Mouse (Mus musculus): ENCODE measurements around the gene Cfap43. TPM values are rescaled to one million over a fixed set of nuclear protein-coding genes. Genes with fewer than 3 reads are reported as not detected.

The Cfap43 gene
- total RNA-seq, 2 experiments from 2014 or later = 0.24 TPM; not detected in 1

DNA sequence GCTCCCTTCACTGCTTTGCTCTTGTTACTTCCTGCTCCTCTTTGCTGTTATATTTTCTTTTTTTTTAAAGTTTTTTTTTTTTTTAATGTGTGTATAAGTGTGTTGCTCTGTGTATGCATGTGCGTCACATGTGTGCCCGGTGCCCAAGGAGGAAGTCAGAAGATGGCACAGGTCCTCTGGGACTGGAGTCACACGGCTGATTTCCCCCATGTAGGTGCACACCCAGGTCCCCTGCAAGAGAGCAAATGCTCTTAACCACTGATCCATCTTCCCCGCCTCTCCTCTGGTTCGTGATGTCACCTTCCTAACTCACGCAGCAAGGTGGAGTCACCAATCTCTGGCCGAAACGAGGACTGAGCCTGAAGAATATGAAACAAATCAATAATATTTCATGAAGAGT, 31.1 kb downstream of the Cfap43 start:
- no peak for DNase-seq
- intact Hi-C loops (cut with DNase I) = no loop called here

DNA sequence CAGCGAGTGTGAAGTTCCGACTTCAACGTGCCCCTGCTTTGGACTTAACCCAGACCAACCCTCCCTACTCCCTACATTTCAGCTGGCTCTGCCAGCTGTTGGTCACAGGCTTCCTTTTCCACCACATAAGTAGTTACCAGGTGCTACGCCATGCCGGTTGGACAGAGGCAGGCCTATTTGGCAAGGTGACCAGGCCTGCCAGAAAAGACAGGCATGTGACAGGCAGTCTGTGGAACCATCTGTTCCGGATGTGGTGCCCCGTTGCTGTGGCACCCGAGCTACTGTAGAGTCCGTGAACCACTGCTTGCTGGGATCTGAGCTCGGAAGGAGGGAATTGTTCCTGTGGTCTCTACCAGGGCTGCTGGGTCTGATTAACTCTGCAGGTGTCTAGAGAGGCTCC, 31.7 kb downstream of the Cfap43 start:
- intact Hi-C loops (cut with DNase I) = loop anchor here (2.0 kb wide), 1 partner anchor 31 kb away; the partner anchor contains the start of genes Cfap43 and Itprip
- peak; percentile 48 to 62 for DNase-seq

DNA sequence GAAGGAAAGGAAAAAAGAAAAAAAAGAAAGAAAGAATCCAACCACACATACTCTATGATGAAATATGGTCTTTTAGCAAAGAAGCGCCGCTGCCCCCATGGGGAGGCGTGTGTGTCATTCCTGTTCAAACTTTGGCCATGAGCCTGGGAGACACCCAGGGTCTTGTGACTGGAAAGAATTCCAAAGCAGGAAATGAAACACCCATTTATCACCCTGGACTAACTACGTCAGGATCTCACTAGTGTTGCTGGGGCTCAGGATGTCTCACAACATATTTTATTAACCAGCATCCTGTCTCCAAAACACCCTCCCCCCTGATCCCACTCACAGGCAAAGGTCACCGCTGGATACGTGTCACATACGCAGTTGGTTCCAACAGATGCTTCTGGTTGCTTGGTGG, 32.5 kb downstream of the Cfap43 start:
- peak; percentile 67 to 68 for DNase-seq
- intact Hi-C loops (cut with DNase I) = loop anchor here (2.0 kb wide), 1 partner anchor 32 kb away; the partner anchor contains the start of genes Cfap43 and Itprip

DNA sequence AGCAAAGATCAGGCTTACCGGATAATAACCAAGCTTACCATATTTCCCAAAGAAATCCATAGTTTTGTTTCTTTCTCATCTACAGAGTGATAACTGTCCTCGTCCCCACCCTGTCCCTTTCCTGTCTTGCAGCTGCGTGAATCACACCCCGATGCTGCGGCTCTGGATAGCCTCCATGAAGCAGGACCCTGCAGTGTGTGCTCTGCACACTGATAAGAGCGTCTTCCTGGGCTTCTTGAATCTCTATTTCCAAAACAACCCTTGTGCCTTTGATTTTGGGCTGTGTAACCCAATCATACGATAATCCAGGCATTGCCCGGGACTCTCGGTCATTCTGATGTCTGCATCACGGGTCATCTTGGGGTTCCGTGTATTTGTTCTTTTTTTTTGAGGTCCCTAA, 33.2 kb downstream of the Cfap43 start:
- no peak for DNase-seq
- intact Hi-C loops (cut with DNase I) = loop anchor here (2.0 kb wide), 1 partner anchor 33 kb away; the partner anchor contains the start of genes Cfap43 and Itprip

DNA sequence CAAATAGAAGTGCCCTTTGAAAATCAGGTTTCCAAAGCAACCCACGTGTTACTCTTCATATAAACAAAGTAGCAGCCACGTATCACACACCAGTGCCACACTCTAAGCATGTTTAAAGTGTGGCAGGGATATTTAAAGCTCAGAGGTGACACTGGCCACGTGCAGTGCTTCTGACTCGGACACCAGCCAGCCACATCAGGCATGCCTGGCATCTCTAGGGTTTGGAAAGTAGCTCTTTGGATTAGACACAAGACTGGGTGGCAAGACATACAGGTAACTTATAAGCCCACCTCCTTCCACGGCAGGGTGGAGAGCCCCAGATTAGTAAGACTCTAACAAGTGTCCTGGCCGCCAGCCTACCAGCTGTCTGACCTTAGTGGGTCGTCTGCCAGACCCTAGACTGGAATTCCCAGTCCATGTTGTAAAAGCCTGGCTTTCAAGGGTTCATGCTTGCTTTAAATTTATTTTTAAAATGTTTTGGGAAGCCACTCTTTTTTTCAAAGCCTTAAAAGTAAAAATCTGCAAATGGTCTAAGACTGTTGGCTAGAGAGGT, 33.8 kb downstream of the Cfap43 start:
- intact Hi-C loops (cut with DNase I) = no loop called here
- peak; percentile 79 for DNase-seq

DNA sequence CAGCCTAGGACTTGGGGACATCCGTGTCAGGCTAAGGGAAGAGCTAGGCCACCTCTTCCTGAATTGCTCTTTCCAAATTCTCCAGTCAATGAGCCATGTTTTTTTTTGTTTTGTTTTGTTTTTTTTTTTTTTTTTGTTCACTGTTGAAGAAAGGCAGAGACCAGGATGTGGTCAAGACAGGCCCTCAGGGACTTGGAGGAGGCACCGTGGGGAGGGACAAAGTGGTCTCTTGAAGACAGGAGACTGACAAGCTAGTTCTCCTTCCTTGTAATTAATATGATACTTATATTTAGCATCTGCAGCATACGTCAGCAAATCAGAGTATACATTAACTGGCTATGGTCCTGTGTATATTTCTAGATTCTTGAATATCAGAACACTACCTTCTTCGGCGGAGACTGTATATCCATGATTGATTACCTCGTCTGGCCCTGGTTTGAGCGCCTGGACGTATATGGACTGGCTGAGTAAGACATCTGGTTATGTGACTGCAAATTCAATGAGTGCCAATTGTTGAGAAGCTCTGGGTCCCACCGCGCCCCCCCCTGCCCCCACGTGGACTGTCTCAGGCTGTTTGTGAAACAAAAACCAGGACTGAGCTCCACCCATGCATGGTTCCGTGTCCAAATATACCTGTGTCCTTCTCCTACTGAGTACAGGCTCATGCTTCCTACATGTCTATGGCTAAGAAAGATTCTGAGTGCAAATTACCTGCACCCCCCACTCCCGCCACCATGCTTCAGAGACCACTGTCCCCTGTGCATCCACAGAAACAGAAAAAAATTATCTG, 34.6 kb downstream of the Cfap43 start:
- no peak for DNase-seq
- intact Hi-C loops (cut with DNase I) = no loop called here

DNA sequence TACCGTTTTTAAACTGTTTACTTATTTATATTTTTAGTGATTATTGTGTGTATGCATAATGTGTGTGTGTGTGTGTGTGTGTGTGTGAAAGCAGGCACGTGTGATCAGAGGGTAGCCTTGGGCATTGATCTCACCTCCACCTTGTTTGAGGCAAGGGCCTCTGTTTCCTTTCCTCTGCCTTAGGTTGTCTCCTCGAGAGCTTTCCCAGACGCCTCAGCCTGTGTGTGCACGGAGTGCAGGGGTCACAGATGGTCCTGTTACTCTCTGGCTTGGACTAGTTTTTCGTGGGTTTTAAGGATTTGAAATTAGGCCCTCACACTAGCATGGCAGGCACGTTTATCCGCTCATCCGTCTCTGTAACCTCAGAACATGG, 36.2 kb downstream of the Cfap43 start:
- DNase-seq = no peak
- intact Hi-C loops (cut with DNase I) = loop anchor here (1.0 kb wide), 1 partner anchor 49 kb away; no protein-coding TSS in a partner anchor

DNA sequence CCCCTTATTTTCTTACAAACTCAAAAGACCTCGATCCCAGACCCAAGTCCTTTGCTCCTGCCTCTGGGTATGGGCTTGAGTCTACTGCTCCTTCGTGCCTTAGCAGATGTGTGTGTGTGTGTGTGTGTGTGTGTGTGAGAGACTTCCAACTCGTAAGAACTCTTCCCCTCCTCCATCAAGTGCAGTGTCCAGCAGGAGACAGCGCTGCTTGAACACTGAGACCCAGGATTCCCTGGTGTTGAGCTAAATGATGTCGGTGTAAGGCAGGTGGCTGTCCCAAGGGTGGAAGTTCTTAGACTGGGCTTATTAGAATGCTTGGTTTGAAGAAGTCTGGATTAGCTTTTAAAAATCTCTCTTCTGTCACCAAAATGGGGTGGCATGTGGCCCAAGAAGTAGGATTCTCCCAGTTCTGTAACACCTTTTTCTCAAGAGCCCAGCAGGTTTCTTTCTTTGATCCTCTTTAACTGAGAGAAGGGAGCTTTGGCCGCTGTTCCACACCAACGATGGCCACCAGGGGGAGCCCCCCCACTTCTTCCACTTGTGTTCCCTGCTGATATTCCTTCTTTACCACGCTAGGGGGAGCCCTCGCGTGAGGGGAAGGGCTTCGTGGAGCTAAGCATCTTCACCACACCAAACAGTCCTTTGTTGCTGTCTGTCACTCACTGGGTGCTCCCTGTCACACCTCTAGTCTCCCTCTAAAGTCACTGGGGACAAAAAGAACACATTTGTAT, 36.8 kb downstream of the Cfap43 start:
- intact Hi-C loops (cut with DNase I) = loop anchor here (1.0 kb wide), 1 partner anchor 50 kb away; no protein-coding TSS in a partner anchor
- DNase-seq = peak; percentile 80 to 91

DNA sequence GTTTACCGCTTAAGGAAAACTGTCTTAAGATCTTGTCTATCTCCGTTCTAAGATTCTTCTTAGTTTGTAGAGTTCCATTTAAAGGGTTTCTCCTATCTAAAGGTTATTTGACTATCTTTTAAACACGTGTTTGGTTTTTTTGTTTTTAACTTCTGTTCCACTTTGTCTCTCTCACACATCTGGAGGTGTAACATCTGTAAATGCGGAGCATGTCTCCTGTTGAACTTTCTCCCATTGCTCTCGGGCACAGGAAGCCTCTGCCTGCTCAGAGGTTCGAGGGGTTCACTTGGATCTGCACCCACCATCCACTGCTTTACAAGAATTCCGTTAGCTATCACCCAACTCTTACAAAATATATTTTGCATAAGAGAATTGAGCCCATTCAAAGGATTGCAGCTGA, 37.5 kb downstream of the Cfap43 start:
- intact Hi-C loops (cut with DNase I) = no loop called here
- no peak for DNase-seq

DNA sequence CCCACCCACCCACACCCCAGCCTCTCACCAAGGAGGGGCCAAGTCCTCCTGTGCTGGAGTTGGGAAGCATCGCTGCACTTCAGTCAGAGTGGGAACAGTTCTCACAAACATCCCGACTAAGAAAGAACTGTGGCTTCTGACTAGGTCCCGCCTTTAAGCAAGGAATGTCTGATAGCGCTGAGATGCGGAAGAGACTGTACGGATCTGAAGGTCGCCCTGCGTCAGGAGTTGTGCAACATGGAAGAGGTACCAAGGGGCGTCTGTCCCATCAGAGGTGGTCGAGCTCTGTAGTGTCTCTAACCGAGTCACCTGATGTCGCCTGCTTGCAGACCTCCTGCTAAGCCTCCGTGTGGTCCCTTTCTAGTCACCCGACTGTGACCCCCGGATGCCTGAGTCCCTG, 42.8 kb downstream of the Cfap43 start:
- DNase-seq = no peak
- intact Hi-C loops (cut with DNase I) = no loop called here

DNA sequence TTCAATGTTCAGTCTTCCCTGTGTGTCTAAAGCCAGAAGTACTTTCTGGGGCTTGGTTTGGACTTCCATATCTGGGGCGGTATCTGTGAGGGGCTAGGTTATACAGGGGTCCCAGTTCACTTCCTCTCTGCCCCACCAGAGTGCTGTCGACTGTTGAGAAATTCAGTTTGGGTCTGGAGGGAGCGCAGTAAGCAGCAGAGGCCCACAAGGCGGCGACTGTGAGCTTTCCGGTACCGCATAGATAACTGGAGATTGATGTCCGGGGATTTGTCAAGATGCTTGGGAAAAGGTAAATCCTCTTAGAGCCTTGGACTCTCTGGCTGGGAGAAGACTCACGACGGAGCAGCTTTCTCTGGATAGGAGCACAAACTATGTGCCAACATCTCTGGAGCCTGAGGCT, 47.6 kb downstream of the Cfap43 start:
- no peak for DNase-seq
- intact Hi-C loops (cut with DNase I) = no loop called here

DNA sequence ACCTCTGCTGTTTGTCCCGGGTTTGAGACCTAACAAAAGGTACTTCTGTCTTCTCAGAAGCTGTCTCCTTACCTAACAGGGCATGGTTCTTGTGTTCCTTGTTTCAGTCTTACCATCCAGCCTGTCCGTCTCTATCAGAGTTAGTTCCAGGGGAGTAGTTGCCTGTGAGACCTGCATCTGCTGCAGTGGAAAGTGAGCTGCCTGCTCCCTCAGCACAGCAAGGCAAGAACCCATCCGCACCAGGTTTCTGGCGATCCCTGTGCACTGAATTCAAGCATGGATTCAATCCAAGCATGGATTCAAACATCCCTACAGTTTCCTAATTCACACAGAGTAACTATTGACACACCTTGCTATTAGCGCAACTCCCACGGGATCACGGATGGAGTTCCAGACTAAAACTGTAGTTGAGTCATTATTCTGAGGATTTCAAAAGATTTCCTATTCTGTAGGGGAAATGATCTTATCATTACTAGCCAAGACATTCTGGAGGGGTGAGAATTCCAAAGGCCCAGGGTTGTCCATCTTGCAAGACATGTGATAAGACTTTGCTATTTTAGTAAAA, 48.9 kb downstream of the Cfap43 start:
- intact Hi-C loops (cut with DNase I) = no loop called here
- DNase-seq = no peak

DNA sequence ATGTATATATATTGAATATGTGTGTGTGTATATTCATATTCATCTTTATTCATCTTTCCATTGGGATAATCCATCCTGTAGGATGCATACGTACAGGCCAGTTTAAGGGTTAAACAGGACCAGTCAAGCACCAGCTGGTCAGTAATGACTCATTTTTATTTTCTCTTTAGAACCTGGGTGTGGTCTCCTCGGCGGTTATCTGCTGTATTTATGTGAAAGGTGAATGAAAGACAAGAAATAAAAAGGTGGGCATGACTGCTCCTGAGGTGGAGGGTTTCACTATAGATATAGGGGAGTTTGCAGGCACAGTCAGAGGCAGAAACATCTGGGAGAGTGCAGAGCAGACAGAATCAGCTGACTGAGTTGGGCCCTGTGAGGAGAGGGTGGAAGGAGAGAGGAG, 49.6 kb downstream of the Cfap43 start:
- no peak for DNase-seq
- intact Hi-C loops (cut with DNase I) = no loop called here

DNA sequence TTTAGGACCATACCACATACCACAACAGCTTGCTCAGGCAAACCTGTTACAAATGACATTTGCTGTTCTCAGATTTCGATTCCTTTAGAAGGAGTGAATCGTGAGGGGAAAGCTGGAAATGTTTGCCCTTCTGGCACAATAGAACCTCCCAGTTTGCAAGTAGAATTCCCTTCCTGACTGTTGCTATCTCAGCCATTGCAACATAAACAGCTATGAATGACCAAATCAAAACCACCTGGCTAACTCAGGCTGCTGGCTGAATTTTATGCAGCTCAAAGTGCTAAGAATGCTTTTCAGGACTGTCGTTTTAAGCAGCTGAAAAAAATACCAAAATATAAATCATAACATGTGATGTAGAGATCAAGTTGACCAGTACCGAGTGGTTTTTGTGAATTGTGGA, 50.1 kb downstream of the Cfap43 start:
- DNase-seq = no peak
- intact Hi-C loops (cut with DNase I) = no loop called here

DNA sequence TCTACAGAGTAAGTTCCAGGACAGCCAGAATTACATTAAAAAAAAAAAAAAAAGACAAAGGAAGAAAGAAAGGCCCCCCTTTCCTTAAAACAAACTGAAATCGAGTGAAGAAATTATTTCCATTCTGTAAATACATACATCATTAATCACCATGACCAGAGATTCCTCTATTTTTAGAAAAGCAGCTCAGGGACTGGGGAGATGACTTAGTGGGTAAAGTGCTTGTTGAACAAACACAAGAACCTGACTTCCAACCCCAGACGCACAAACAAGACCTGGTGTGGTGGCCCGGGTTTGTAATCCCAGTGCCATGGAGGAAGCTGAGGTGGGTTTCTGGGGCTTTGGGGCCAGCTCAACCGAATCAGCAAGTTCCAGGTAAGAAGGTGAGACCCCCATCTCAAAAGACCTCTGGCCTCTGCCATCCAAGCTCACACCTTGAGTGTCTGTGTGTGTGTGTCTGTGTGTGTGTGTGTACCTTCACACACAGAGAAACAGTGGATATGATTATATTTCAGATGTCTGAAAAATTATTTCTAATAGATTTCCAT, 51.4 kb downstream of the Cfap43 start:
- intact Hi-C loops (cut with DNase I) = no loop called here
- no peak for DNase-seq

DNA sequence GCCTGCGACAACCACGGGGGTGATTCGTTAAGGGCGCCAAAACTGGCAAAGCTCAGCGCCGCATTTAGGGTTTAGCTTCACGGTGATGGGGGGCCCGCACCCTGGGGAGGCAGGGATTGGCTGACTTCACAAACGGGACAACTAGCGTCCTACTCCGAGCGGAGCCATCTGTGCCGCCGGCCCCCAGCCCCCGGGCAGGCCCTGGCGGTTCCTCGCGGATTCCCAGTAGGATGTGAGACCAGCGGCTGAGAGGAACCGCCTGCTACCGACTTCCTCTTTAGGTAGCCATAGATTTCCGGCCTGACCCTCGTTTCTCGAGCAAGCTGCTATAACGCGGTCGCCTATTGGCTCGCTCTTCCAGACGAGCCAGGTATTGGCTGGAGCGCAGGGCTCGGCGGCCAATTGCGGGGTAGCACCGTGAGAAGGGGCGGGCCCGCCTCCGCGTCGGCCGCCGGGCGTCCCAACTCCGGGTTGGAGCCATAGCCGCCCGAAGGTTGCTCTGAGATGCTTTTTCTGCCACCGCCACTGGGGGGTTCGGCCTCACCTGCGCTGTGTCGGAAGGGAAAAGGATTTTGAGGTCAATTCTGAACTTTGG, 53.6 kb downstream of the Cfap43 start, which contains the start of gene Gsto2:
Gene Gsto2, plus strand, starts transcription at position 182 of the 595 bp plus-strand sequence.
- DNase-seq = peak; percentile 94 to 96
- intact Hi-C loops (cut with DNase I) = no loop called here

DNA sequence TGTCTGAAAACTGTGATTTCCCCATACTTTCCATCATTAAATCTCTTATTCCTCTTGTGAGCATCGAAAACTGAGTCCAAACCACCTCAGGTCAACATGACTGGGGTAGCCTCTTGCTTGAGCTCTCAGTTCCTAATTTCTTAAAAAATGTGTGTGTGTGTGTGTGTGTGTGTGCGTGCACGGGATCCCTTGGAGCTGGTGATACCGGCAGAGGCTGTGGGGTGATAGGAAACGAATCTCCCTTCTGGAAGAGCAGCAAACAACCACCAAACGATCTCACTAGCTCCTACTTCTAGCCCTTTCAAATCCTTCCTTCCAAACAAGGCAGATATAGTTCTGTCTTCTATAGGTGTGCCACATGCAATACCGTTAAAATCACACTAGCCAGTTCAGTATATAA, 54.4 kb downstream of the Cfap43 start:
- no peak for DNase-seq

DNA sequence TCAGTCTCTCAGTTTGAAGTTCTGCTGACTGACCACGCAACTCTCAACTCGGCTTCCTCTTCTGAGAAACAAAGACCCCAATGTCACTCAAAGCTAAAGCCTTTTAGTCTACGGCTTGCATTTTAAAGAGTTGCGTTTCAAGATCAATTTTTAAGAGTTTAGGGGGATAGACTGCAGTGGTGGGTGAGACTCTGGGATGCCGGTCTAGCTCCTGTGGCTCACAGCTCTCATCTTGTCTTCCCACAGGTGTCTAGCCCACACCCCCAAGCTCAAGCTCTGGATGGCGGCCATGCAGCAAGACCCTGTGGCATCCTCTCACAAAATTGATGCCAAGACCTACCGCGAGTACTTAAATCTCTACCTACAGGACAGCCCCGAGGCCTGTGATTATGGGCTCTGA, 55.0 kb downstream of the Cfap43 start:
- DNase-seq = no peak
- intact Hi-C loops (cut with DNase I) = no loop called here

More for the DNA sequence above, 54.4 kb downstream of the Cfap43 start:
- intact Hi-C loops (cut with DNase I) = no loop called here

DNA sequence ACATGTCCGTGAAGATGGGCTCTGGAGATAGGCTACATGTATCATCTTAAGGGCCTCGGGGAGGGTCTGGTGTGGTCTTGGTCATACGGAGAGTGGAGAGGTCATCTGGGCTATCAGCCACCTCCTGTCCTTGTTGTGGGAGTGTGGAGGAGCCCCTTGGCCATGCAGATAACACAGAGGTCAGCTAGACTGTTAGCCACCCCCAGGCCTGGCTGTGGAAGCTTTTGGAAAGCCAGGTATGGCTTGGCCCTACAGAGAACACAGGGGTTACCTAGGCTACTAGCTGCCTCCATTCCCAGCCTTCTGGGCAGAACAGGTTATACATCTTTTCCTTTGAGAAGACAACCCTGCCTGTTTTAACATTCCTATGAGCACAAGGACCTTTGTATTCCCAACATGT, 56.5 kb downstream of the Cfap43 start:
- intact Hi-C loops (cut with DNase I) = no loop called here

DNA sequence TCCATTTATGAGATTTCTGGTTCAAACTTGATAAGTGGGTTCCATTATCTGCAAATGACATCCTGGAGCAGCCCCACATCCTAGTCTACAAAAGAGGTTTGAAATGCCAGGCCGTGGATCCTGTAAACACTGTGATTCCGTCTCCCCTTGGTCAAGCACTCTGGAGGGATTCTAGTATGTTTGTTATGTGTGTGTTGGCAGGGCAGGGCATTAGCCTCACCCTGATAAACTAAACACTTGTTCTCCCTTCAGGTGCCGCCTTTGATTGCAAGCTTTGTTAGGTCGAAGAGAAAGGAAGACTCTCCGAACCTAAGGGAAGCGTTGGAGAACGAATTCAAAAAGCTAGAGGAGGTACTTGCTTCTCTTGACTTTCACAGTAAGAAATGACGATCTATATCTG, 59.9 kb downstream of the Cfap43 start:
- DNase-seq = no peak
- intact Hi-C loops (cut with DNase I) = no loop called here

More for the DNA sequence above, 56.5 kb downstream of the Cfap43 start:
- no peak for DNase-seq
